Mouse (Mus musculus) erythroid progenitor cell, adult 5-6 weeks (primary cell): ENCODE data around the gene Baz2b. TPM values are rescaled to one million over a fixed set of nuclear protein-coding genes. Genes with fewer than 3 reads are reported as not detected.
"Not testable (repeated sequence)": the region's sequence is repeated elsewhere in the genome, so short reads cannot be mapped to it uniquely, and the experiment has no call there.

Experiments used
- ATAC-seq: replicated peaks from 2 replicates; pipeline ENCODE4 v1.8.0; 2016; ENCODE audit warnings: moderate number of reproducible peaks, mild to moderate bottlenecking, moderate TSS enrichment, inconsistent platforms; ENCODE audit not compliant: poor library complexity, low FRiP score, severe bottlenecking
- total RNA-seq, 2 experiments: library from RNA; stranded (forward) in 1 of 2; stranded (reverse) in 1 of 2; fragments of 150-400 nt in 1 of 2; fragments of 186-747, 209-891 nt in 1 of 2; gene quantifications; 2 replicates each; pipeline versions ENCODE4 v1.2.3 to v1.2.4; 2015 to 2017; ENCODE audit warnings: low replicate concordance in 2 of 2

The Baz2b gene
- total RNA-seq, 2 experiments from 2014 or later, result 80.9 to 104 TPM

DNA sequence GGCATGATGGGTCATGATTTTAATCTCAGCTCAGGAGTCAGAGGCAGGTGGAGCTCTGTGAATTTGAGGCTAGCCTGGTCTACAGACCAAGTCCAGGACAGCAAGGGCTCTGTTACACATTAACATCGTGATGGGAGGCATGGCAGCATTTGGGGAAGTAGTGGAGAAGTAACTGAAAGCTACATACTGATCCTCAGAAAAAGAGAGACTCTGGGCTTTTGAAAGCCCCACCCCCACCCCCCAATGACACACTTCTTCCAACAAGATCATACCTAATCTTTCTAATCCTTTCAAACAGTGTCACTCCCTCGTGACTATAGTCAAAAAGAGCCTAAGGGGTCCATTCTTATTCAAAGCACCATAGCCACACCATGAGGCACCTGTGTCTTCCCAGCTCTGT lies 73.8 kb downstream of the Baz2b start:
- no peak for ATAC-seq

DNA sequence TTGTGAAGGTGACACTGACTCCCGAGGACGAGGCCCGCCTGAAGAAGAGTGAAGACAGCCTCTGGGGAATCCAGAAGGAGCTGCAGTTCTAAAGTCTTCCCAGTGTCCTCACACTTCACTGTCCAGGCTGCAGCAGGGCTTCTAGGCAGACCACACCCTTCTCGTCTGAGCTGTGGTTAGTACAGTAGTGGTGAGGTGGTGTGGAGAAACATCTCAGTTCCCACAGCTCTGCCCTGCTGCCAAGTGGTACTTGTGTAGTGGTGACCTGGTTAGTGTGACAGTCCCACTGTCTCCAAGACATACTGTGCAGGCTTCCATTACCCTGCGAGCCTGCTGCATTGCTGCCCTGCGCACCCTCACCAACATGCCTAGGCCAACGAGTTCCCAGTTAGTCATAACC lies 74.7 kb downstream of the Baz2b start:
- not testable (repeated sequence) for ATAC-seq

DNA sequence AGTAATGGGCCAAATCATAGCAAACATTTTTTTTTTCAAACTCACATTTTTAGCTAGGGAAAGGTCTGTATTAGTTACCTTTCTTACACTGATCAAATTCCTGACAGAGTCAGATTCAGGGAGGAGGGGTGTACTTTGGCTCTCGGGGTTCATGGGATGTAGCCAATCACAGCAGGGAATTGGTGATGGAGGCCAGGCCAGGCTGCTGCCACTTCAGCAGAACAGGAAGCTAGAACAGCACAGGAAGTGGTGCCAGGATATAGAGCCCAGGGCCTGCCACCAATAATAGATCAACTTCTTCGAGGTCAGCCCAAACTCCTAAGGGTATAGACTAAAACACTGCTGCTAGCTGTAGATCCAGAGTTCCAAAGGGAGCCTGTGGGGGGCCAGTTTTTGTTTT lies 76.6 kb downstream of the Baz2b start:
- no peak for ATAC-seq

DNA sequence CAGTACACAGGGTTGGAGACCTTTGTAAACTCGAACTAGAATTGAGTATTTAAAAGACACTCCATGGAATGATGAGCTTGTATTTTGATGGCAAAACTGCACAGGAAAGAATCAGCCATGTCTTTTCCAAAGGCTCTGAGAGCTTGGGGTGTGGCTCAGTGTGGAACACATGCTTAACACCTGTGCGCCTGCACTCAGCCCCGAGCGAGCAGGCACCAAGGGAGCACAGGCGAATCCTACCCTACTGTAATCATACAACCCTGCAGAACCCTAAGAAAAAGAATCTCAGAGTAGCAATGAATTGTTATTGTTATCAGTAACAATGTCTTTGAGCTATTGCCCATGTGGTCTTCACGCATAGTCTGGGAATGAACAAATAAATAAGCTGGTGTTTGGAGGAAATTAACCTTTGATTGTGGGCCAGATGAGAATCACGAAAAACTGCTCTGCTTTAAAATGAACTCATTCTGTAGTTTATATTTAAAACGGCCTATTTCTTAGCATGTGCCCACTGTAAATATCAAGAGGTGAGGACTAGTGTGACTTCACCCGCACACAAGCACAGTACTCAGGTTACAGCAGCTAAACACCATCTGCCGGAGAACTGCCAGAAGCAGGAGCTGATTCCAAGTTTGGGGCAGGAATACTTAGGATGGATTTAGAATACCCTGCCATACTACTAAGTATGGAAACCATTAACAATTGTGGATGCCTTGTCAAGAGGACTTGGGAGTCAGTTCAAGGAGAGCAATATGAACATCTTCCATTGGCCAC lies 77.2 kb downstream of the Baz2b start:
- ATAC-seq, result no peak

DNA sequence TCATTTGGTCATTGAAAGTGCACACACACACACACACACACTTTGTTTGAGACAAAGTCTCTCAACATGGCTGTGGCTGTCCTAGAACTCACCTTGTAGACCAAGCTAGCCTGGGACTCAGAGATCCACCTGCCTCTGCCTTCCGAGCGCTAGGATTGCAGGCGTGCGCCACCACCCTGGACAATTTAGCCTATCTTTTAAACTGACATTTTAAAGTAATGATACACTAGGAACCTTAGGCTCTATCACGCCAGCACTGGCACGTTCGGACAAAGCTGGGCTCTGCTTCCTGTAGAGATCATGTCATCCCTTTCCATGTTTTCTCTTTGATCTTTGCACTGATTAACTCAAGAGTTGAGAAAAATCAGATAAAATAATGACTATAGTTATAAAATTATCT lies 81.0 kb downstream of the Baz2b start:
- ATAC-seq, result no peak

DNA sequence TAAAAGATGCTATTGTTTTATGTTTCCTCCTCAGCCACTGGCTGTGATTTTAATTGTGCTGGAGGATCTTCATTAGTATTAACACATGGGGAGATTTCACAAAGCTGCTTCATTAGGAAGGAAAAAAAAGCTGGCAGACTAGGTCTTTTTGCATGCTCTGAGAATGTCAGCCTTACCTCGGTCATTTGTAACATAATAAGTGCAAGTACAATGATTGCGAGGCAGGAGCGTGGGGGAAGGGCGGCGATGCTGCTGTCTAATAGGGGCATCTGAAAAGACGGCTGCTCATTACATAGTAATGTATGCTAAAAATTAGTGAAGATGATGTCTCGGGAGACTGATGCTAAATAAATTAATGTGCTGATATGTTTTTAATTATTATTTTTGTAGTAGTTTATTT lies 82.8 kb downstream of the Baz2b start:
- no peak for ATAC-seq

DNA sequence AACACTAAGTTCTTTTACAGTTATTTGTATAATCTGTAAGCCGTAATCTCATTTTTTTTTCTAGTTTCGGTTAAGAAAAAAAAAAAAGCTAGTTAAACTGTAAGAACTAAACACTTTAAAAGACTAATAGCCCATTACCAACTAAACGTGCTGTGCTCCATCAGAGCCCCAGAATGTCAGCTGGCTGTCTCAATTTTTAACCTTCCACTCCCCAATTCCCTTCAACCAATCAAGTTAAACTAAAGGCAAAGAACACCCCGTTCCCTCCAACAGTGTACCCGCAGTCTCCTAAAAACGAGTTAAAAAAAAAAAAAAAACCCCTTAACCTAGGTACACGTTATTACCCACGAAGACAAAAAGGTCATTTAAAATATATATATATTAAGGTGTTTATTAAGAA lies 83.3 kb downstream of the Baz2b start:
- no peak for ATAC-seq

DNA sequence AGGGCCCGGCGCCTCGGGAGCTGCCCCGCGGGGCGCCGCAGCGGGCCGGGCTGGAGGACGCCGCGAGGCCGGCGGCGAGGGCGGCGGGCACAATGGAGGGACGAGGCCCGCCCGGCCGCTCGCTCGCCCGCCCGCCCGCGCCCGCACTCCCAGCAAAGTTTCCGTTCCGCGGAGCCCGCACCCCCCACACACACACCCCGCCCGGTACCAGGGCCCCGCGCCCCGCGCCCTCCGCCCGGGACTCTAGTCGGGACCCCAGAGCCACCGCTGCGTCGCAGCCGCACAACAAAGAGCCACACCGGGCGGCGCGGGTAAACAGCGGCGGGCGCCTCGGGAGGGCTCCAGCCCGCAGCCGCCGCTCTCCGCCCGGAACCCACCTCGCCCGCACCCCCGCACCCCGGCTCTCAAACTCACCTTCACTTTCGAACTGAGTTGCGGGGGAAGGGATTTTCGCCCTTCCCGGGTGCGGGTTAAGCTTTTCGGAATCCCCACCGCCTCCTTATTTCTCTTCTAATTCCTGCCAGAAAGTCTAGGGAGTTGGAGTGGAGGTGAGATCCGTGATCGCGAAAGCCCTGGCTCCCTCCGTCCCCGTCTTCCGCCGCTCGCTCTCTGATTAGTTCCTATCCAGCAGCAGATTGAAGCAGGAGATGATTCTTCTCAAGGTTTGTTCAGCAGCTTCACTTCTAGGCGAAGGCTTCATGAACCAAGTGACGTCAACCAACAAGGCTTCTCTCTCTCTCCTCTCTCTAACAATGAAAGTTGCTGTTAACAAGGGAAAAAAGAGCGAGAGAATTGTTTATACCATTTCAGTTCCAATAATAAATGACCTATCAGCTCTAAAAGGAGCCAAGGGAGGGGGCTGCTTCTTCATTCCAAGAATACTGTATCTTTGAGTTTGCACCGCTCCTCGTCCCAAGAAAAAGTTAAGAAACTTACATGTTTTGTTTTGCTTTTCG lies 84.3 kb downstream of the Baz2b start:
- peak; percentile 65 for ATAC-seq

DNA sequence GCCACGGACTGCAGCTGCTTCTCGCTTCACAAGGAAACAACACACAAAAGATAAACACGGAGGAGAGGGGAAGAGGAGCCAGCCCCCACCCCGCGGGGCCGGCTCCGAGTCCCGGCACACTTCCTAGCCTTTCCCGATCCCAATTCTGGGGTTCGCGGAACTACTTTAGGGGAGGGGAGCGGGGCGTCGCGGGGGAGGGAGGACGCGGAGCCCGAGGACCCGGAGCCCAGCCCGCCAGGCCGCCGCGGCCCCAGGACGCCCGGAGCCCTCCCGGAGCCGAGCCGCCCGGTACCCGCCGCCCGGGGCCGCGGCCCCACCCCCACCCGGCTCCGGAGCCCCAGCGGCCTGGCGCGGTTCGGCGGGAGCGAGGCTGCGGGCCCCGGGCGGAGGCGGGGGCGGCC lies 85.0 kb downstream of the Baz2b start:
- ATAC-seq, result peak; percentile 58

DNA sequence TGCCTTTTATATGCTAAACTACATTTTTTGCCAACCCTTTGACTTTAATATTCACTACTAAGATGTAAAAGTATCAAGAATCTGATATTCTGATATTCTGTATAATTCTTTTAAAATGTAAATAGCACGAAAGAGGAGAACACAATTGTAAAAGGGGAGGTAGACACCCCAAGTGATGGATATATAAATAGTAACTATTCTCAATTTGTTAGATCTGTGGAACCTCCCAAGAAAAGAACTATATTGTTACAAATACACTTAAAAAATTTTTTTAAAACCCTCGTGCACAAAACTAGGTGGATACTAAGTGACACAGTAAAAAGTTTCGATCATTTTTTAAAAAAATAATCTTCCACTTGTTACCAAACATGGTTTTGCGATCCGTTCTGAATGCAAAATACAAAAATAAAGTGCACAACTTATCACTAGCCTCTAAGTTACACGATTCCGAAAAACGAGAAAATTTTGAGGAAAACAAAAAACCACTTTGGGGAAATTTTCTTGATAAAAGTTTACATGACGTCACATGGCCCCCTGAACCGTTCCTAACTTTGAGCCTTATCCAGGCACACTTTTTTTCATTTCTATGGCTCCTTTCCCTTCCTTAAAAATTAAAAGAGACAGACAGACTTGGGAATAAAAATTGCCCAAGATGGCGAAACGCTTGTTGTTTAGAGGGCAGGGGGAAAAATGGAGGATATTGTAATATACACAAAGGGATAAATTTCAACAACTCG lies 85.6 kb downstream of the Baz2b start:
- ATAC-seq, result peak; percentile 26

DNA sequence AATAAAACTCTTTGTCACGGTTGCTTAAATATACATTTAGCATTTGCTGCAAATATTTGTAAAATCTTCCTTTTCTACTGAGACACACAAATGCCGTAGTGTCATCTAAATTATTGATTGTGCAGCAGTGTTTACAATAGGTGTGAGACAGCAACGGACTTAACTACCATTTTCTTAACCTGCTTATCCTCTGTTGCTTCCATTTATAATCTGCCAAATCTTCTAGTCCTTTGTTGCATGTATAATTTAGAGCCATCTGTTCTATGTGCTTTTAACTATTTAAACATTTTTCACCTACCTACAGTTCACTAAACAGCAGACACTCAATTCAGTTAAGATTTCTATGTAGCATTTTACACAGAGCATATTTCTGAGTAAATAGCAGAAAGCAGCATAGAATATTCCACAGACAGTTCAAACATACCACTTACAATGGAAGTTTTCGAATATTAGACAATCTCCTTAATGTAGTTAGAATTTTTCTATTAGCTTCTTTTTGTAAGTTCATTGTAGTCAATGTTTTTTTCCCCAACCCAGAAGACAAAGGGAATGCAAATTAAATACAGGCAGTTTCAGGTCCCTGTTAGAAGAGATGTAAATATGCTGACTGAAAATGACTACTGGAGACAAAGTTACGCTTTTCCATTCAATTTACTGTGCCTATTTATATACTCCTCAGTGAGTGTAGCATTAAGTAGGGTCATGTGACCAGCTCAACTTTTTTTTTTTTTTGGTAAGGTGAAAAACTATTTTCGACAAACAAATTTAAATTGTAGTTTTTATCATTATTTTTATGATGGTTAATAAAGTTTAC lies 86.4 kb downstream of the Baz2b start:
- no peak for ATAC-seq

DNA sequence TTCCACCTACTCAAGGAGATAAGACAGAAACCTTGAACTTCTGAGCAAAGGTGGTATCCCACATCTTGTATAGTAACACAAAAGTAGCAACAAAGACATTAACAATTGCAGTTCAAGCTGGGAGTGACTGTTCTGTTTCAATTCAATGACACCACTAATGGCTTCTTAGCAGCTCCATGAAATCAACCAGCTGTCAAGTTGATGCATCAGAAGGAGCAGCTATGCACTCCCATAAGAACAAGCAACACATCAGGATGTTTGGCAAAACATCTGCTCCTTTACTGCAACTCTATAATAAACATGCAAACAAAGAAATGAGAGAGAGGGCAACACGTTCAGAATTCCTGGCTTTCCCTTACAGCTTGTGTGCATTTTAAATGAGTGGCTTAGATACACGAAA lies 87.5 kb downstream of the Baz2b start:
- no peak for ATAC-seq

DNA sequence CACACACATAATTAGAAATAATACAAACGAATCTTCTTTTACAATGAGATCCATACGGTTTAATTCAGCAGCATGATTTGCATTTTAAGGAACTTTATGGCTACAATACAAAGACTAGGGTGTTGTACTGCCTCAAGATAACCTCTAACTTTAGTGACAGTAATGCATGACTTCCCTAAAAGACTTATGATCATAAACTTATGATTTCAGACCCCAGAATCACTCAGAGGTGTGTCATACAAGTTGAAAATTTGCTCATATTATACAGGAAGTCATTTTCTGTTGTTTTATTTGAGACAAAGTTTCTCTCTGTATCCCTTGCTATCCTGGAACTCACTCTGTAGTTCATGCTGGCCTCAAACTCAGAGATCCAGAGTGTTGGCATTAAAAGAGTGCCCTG lies 89.0 kb downstream of the Baz2b start:
- ATAC-seq, result no peak

DNA sequence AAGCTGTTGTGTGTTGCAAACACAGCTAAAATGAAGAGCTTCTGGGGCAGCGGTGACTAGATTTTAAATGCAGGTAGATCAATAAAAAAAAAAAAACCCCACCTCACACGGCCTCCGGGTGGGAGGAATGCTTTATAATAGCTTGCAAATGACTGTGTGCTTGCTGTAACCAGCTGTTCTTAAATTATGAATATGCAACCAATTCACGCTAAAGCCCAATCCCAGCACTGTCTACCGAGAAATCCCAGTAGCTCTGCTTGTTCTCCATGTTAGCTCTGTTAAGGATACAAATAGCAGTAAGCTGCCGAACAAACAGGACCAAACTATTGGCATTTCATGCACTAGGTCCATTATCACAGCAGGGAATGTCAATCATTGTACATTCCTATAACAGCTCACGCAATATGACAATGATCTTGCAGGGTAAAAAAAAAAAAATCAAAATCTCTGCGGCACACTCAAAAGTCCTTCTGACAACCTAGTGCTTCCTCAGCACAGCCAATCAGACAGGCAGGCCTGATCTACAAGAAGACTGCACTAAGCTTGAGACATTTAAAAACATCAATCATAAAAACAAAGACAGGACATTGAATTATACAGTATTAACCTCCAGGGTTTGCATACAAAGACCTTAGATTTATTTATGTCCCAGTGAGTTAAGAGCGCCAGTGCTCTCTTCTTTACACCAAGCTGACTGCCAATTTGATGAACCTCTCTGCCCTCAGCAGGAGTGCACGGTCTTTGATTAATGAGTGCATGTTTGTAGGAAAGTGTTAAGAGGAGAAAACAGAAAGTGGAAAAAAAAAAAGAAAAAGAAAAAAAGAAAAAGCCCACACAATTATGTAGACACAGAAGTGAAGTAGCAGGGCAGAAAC lies 90.7 kb downstream of the Baz2b start:
- no peak for ATAC-seq

DNA sequence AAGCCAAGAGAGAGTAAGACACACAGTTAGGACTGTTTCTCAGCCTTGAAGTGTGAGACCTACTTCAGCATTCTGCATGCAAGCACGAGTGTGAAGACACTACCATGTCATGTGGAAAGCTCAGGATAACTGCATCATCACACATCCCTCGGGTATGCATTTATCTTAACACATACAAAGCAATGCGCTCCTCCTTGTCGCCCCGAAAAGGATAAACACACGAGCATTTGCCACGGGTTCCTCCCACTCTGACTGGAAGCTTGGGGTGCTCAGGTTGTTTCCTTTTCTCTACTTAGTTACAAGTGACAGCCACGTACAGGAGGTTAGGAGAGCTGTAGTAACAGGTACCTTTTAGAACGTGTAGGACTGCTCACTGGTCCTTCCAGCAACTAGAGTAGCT lies 91.8 kb downstream of the Baz2b start:
- no peak for ATAC-seq

DNA sequence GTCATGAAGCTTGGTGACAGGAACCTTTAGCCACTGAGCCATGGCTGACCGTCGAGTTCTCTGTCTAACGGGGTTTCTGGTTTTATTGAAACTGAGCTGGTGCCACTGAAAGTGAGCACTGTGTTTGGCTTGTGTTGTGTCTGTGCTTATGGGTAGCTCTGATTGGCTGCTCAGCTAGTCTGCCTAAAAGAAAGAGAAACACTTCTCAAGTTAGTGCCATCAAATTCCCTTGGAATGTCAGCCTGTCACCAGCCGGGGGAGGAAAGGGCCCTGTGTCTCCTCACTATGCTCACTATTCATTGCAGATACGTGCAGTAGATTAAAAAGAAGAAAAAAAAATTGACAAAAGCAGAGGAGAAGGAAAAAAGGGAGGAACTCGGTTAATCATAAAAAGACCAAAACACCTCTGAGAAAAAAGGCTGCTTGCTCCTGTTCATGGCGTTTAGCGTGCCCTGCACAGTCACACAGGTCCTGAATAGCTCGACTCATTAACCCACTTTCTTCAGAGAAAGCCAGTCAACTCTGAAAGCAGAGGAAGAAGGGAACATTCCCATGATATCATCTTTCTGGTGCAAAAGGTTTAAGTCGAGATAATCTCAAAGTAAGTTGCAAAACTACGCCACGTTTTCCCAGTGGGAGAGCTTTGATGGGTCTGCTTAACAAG lies 93.6 kb downstream of the Baz2b start:
- ATAC-seq, result no peak

DNA sequence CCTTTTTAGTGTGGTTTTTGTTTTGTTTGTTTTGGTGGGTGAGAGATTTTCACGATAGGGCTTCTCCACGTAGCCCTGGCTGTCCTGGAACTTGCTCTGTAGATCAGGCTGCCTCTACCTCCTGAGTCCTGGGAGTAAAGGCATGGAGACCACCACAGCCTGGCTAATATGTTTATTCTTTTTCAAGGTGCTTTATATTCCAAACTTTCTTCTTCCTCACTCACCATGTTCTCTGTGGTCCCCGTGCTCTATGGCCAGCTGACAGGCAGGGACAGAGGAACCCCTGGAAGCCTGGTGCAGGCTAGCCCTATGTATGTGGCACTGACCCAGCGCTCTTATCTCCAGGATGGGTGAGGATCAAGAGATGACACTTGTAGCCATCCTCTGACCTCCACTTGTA lies 94.7 kb downstream of the Baz2b start:
- ATAC-seq, result no peak
